Mouse (Mus musculus): ENCODE measurements at regions not wholly inside any gene's neighbourhood (a gene's known extent, or its start where the extent isn't known, plus 50 kb on each side); places are given as distances from the start of the nearest gene placed in this dataset.

DNA sequence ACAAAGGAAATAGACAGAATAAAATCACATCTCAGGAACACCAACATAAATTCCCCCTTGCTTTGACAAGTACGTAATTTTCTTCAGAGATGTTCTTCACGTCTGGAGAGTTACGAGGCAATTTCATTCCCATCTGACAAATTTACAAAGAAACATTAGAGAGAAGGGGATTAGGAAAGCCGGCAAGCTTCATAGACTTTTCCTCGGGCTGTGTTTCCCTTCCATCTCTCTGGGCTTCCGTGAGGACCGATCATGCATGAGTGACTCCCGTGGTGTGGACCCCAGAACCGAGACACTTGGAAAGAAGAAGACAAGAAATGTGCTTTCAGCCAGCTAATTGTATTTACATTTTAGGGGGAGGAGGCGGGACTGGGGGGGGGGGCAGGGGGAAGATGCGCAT, 203.4 kb upstream of the Zfp64 start:
- DNase-seq (ENCODE audit: low spot score) = no peak
- intact Hi-C loops (cut with DNase I) = no loop called here

DNA sequence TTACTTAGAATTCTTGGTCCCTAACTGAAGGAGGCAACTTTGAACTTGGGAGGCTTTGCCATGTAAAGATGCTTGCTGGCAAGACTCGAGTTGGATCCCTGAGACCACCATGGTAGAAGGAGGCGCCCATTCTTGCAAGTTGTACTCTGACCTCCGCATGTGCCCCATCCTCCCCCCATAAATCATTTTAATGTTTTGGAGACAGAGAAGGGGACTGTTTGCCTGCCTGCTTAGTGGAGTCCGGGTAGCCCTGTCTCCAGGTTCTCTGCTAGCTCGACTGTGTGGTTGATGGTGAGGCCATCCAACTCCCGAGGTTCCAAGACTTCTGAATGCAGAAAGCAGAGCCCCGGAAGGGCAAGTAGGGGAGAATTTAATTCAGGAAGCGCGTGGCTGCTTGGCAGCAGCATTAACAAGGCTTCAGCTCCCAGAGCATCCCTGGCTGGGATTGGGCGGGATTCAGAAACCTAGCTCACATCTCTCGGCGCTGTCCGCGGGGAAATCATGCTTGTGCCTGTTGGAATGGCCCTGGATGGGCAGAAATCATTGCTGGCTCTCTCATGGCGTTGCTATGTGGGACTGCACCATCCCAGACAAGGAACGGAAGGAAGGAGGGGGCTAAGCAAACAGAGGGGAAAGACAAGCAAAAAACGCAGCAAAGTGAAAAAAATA, 202.8 kb upstream of the Zfp64 start:
- intact Hi-C loops (cut with DNase I) = no loop called here

GRCm38 (mm10) chr2:169156908-169157307, 201.5 kb upstream of the Zfp64 start:
- DNase-seq (ENCODE audit: low spot score) = no peak
- intact Hi-C loops (cut with DNase I) = no loop called here

More for the DNA sequence above, 202.8 kb upstream of the Zfp64 start:
- DNase-seq (ENCODE audit: low spot score) = no peak

- no peak for DNase-seq (ENCODE audit: low spot score)
- intact Hi-C loops (cut with DNase I) = no loop called here
Measured at GRCm38 (mm10) chr2:169154881-169155280, 199.5 kb upstream of the Zfp64 start.

GRCm38 (mm10) chr2:169147655-169148054, 192.3 kb upstream of the Zfp64 start:
- intact Hi-C loops (cut with DNase I) = no loop called here
- no peak for DNase-seq (ENCODE audit: low spot score)

DNA sequence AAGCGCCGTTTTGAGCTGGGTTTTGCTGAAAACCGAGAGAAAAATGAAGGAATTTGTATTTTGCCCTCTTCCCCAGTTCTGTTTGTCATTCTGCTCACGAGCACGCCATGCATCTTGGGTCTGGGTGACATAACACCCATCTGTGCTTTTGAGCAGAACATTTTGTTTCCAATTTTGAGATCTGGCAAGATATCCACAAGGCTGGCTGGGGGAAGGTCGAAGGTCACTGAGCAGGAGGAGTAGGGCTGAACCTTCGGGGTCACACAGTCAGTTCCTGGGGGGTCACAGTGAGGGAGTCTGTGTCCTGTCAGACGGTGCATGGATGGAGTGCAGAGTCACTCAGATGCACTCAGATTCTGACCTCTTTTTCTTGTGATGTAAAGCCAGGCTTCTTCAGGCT, 186.8 kb upstream of the Zfp64 start:
- DNase-seq (ENCODE audit: low spot score) = no peak
- intact Hi-C loops (cut with DNase I) = no loop called here

- intact Hi-C loops (cut with DNase I) = no loop called here
- no peak for DNase-seq (ENCODE audit: low spot score)
Measured at GRCm38 (mm10) chr2:169133855-169134254, 178.5 kb upstream of the Zfp64 start.

- intact Hi-C loops (cut with DNase I) = no loop called here
- no peak for DNase-seq (ENCODE audit: low spot score)
Measured at GRCm38 (mm10) chr2:169125476-169125875, 170.1 kb upstream of the Zfp64 start.

- DNase-seq (ENCODE audit: low spot score) = no peak
- intact Hi-C loops (cut with DNase I) = no loop called here
Measured at GRCm38 (mm10) chr2:169122887-169123286, 167.5 kb upstream of the Zfp64 start.

GRCm38 (mm10) chr2:169116841-169117240, 161.5 kb upstream of the Zfp64 start:
- no peak for DNase-seq (ENCODE audit: low spot score)
- intact Hi-C loops (cut with DNase I) = no loop called here

GRCm38 (mm10) chr2:169109044-169109443, 153.7 kb upstream of the Zfp64 start:
- intact Hi-C loops (cut with DNase I) = loop anchor here (2.0 kb wide), 1 partner anchor 124 kb away; no protein-coding TSS in a partner anchor
- no peak for DNase-seq (ENCODE audit: low spot score)

DNA sequence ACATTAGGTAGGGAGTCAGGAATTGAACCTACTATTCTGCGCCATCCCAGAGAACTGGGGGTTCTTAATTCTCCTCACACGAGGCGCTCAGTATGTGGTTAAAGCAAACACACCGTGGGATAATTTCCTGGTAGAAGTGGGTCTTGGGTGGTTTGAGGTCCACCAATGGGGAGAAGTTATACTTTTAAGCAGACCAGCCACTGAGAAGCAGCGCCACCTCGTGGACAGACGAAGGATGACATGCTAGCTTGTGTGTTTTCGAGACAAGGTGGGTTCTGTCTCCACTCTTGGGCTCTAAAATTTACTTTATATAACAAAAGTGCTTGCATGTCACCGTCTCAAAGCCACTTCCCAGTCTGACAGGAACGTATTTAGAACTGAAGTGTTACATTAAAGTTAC, 152.7 kb upstream of the Zfp64 start:
- DNase-seq (ENCODE audit: low spot score) = no peak
- intact Hi-C loops (cut with DNase I) = loop anchor here (1.0 to 2.0 kb wide), 2 partner anchors 47 to 123 kb away; no protein-coding TSS in a partner anchor

DNA sequence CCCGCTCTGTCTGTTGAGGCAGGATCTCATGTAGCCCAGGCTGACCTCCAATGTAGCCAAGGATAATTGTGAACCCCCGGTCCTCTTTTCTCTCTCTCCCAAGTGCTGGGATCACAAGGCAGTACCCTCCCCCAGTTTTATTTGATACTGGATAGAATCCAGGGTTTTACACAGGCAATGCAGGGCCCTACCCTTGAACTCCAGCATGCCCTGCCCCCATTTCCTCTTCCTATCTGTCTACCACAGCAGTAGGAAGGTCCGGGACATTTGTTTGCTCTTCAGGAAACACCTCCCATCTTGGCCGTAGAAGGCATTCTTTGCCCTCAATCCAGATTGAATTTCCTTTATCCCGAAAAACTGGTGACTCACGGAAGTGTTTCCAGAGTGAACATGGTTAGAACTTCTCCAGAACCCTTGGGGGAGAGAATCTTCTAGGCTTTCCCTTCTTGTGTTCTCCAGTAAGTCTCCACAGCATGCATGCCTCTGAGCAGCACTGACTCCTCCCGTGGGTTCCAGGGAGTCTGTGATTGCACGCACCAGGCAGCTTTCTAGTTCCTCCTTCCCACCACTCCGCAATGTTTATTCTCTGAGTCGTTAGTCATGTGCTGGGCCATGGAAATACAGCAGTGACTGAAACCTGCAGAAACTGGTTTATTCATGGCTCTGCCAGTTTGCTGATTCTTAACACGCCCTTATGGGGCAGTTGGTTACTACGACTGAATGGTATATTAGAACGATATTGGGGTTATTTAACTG, 146.3 kb upstream of the Zfp64 start:
- intact Hi-C loops (cut with DNase I) = no loop called here
- no peak for DNase-seq (ENCODE audit: low spot score)

- intact Hi-C loops (cut with DNase I) = no loop called here
- no peak for DNase-seq (ENCODE audit: low spot score)
Measured at GRCm38 (mm10) chr2:169100516-169100915, 145.1 kb upstream of the Zfp64 start.

GRCm38 (mm10) chr2:169099678-169100077, 144.3 kb upstream of the Zfp64 start:
- DNase-seq (ENCODE audit: low spot score) = no peak
- intact Hi-C loops (cut with DNase I) = no loop called here

DNA sequence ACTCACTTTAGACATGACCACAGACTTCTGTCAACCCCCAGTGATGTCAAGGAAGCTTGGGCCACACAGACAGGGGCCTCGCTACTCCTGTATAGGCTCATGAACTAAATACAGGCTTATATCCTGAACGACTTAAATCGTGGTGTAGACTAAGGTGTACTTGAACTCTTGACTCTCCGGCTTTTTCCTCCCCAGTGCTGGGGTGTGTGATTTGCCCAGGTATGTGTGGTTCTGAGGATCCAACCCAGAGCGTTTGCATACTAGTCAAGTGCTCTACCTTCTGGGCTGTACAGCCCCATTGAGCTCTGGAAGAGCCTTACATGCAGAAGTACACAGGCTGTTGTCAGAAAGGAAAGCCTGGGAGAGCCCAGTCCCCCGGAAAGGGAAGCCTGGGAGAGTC, 143.2 kb upstream of the Zfp64 start:
- intact Hi-C loops (cut with DNase I) = no loop called here
- no peak for DNase-seq (ENCODE audit: low spot score)

DNA sequence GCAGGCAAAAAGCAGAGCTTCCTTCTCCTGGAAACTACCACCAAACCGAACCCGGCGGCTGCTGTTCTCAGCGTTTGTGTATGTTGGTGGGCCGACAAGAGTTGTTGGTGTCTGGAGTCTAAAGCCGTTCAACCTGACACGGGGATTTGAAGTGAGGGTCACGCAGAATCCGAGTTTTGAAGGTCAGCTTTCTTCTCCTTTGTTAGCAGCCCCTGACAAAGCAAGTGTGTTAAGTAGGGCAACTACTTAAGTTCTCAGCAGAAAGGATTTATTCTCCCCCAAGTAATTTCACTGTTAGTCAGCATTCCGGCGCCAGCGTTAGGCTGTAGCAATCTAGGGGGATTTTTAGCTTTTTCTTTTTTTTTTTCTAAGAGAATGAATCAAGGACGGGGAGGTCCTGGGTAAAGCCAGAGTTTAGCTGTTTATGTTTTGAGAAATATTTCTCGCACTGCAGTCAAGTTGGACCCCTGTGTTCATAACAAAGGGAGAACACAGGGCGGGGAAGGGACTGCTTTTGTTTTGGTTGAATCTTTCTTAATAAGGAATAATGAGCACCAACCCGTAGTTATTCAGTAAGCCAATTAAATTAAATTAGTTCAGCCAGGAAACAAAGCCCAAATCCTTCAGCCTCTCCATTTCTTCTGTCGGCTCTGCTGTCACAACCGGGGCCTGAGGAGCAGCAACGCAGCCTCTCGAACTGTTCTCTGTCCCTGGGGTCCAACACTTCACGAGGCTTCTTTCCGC, 138.8 kb upstream of the Zfp64 start:
- intact Hi-C loops (cut with DNase I) = no loop called here
- no peak for DNase-seq (ENCODE audit: low spot score)

DNA sequence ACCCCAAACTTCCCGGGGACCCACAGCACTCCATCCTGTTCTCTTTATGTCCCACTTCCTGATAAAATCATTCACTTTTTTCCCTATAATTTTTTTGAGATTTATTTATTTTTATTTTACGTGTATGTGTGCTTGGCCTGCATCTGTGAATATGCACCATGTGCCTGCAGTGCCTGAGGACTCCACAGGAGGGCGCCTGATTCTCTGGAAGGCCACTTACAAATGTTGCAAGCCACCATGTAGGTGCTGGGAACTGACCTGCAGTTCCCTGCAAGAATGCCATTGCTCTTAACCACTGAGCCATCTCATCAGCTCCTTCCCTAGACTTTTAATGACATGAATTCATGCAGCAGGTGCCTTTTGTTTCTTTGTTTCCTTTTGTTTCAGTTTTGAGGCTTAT, 134.9 kb upstream of the Zfp64 start:
- no peak for DNase-seq (ENCODE audit: low spot score)
- intact Hi-C loops (cut with DNase I) = no loop called here

DNA sequence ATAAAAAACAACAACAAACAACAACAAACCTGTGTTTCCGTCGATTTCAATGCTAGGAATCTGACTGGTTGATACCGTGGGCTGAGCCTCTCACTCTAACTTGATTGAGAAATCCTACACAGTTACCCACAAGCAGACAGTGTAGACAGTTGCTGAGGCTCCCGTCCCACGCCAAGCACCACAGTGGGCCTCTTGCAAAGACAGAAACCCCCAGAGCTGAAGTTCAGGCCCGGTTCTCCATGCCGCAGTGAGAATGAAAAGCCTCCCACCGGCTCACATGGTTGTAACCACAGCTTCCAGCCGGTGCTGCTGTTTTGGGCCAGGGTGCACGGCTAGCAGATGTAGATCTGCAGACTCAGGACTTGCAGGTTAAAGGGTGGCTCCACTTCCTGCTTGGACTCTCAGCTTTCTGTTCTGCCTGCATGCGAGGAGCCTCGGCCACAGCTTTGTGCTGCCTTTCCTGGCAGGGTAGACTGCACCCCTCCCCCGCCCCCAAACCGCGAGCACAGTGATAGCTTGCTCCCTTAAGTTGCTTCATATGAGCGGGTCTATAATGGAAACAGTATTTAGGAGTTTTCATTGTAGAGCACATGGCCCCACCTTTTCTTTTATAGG, 133.6 kb upstream of the Zfp64 start:
- no peak for DNase-seq (ENCODE audit: low spot score)
- intact Hi-C loops (cut with DNase I) = no loop called here

- intact Hi-C loops (cut with DNase I) = no loop called here
- no peak for DNase-seq (ENCODE audit: low spot score)
Measured at GRCm38 (mm10) chr2:169088301-169088700, 132.9 kb upstream of the Zfp64 start.

DNA sequence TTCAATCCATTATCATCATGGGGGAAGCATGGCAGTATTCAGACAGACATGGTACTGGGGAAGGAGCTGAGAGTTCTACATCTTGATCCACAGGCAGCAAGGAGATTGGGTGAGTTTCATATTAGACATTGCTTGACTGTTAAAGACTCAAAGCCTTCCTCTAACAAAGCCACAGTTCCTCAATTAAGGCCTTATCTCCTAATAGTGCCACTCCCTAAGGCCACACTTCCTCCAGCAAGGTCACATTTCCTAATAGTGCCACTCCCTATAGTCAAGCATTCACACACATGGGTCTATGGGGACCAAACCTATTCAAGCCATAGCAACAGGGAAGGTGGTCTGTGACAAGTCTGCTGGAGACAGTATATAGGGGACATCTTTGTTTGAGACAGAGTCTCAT, 115.9 kb upstream of the Zfp64 start:
- no peak for DNase-seq (ENCODE audit: low spot score)
- intact Hi-C loops (cut with DNase I) = no loop called here

Measured in heart, postnatal 25 days (tissue).